Comparison of ENCODE assay signal across 10 mouse cellular contexts in genomic region chr7:46052161-46052821, GRCm38 (mm10). TPM values are rescaled to one million over a fixed set of nuclear protein-coding genes. Genes with fewer than 3 reads are reported as not detected.
DNase-seq lines count a peak whose midpoint lies in the region; ATAC-seq and TF ChIP-seq lines count a peak whose summit lies in the region.
"Had no signal": no experiment of that assay in that cellular context is flagged by ENCODE, and none has a peak within 500 bp of the region (broad histone marks: within the 10 kb centered on the region; RNA-seq: fewer than 3 reads in every experiment).

No protein-coding gene starts in this region.

- peak; percentile 37; the same call in 1 of the 2 replicates for ATAC-seq in neutrophil, adult 5-6 weeks (ENCODE audit: extremely low read depth, insufficient number of reproducible peaks, low FRiP score, poor library complexity, severe bottlenecking)

- H3K27ac ChIP-seq in cerebellum, adult 2 months (ENCODE audit: insufficient read depth, low read length) = no peak overlapping the region
- H3K27ac ChIP-seq: liver, embryonic 13.5 days had no signal

- peak; percentile 46; the same call in 1 of the 2 replicates for TF ChIP-seq CTCF in cerebellum, adult 2 months (IDR thresholded peaks at IDR 0.05; ENCODE audit: borderline replicate concordance, insufficient read depth, low read depth, low read length)

- intact Hi-C loops in left cerebral cortex, postnatal 4 days (cut with DNase I) = no loop called here

- no peaks in the 10 kb centered on the region for H3K27me3 ChIP-seq in cerebellum, adult 2 months (ENCODE audit: control insufficient read depth, insufficient read depth, low read length)
- H3K27me3 ChIP-seq: liver, embryonic 13.5 days had no signal

- DNase-seq in cerebellum, adult 2 months = peak; percentile 21 to 25
- DNase-seq in cerebellum, adult 11-12 months = no peak
- DNase-seq in left cerebral cortex, postnatal 4 days = peak; percentile 89
- DNase-seq in left cerebral cortex, adult 8-10 months (ENCODE audit: low spot score in 2 of 2) = no peak
- peak; percentile 50 for DNase-seq in brain, adult 2 months (ENCODE audit: low read depth, low spot score)
- DNase-seq in adrenal gland, postnatal 4 days (ENCODE audit: low spot score in 2 of 2) = no peak
- no peak for DNase-seq in ovary, postnatal 14 days (ENCODE audit: low spot score)
- DNase-seq: liver, embryonic 13.5 days had no signal

- WGBS in cerebellum, adult 2 months = 49% methylated on average over 4 of the region's 4 CpGs

- no peak for TF ChIP-seq POLR2A in cerebellum, adult 2 months (IDR thresholded peaks at IDR 0.05; ENCODE audit: borderline replicate concordance, insufficient read depth, low read length)

- no peaks in the 10 kb centered on the region for H3K4me1 ChIP-seq in cerebellum, adult 2 months (ENCODE audit: control insufficient read depth, insufficient read depth, low read length)
- H3K4me1 ChIP-seq: liver, embryonic 13.5 days had no signal

- H3K4me3 ChIP-seq in cerebellum, adult 2 months (replicated peaks; ENCODE audit: insufficient read depth, low read depth, low read length) = no peak overlapping the region
- H3K4me3 ChIP-seq: liver, embryonic 13.5 days had no signal

RNA-seq across cellular contexts. Expression of gene Nomo1, which starts 18.8 kb away (rescaled TPM):
- polyA plus RNA-seq in cerebellum, adult 2 months (2012; rRNA removed) = 98.0 and 99.5 TPM in 2 replicates
- 10 to 100 TPM; 83.3 to 92.5 TPM for total RNA-seq in left cerebral cortex, postnatal 4 days (2021)
- 100 to 1,000 TPM; 100 to 108 (median 103) TPM for total RNA-seq in left cerebral cortex, adult 8-10 months (2022)
- total RNA-seq in neutrophil, adult 5-6 weeks (2017) = 29.1 and 29.7 TPM in 2 replicates
- 10 to 100 TPM; 53.4 to 57.7 TPM for total RNA-seq in adrenal gland, postnatal 4 days (2021)

RNA-seq across cellular contexts. Expression of gene Abcc6, which starts 22.2 kb away (rescaled TPM):
- 2.7 and 2.8 TPM in 2 replicates for polyA plus RNA-seq in cerebellum, adult 2 months (2012; rRNA removed)
- 1 to 10 TPM; 2.1 to 3.0 TPM for total RNA-seq in left cerebral cortex, postnatal 4 days (2021)
- 1 to 10 TPM; 1.9 to 2.5 (median 2.3) TPM for total RNA-seq in left cerebral cortex, adult 8-10 months (2022)
- not detected in 2 replicates for total RNA-seq in neutrophil, adult 5-6 weeks (2017)
- 1 to 10 TPM; 1.5 to 7.2 TPM for total RNA-seq in adrenal gland, postnatal 4 days (2021)
- polyA plus RNA-seq: heart, embryonic 14.5 days had no signal

RNA-seq across cellular contexts. Expression of gene Kcnj11, which starts 48.3 kb away (rescaled TPM):
- polyA plus RNA-seq in cerebellum, adult 2 months (2012; rRNA removed) = 42.8 and 47.5 TPM in 2 replicates
- total RNA-seq in left cerebral cortex, postnatal 4 days (2021) = 10 to 100 TPM; 11.8 to 12.8 TPM
- total RNA-seq in left cerebral cortex, adult 8-10 months (2022) = 10 to 100 TPM; 38.1 to 45.7 (median 42.5) TPM
- not detected in 2 replicates for total RNA-seq in neutrophil, adult 5-6 weeks (2017)
- 1 to 10 TPM; 2.3 to 2.8 TPM for total RNA-seq in adrenal gland, postnatal 4 days (2021)
- polyA plus RNA-seq: liver, embryonic 13.5 days had no signal

Comparison
In these comparisons a context has a peak if more than half of its experiments do, and no peak if none do; other contexts are left out.
1. DNase-seq: peak in cerebellum, adult 2 months (2 of 2), left cerebral cortex, postnatal 4 days (single experiment) and brain, adult 2 months (single experiment); none in cerebellum, adult 11-12 months (single experiment), left cerebral cortex, adult 8-10 months (0 of 2), adrenal gland, postnatal 4 days (0 of 2) and ovary, postnatal 14 days (single experiment).